Mouse (Mus musculus) left cerebral cortex, adult 2 months (tissue): ENCODE measurements around the gene Gm12169. TPM values are rescaled to one million over a fixed set of nuclear protein-coding genes. Genes with fewer than 3 reads are reported as not detected.

Experiments used
- DNase-seq, 2 experiments: peaks; one replicate each; pipeline ENCODE4 v3.0.0; 2021 to 2022; ENCODE audit warnings: low spot score in 2 of 2, mixed read lengths in 1 of 2; ENCODE audit errors: extremely low spot score in 1 of 2
- H3K27ac ChIP-seq: fragments of 200-600 bp; 2 replicates; pipeline ENCODE4 v1.8.1; 2022
- H3K4me3 ChIP-seq: fragments of 200-600 bp; 2 replicates; pipeline ENCODE4 v1.8.1; 2022
- CTCF ChIP-seq: fragments of 200-600 bp; IDR thresholded peaks from 2 replicates; pipeline ENCODE4 v1.8.1; 2022; ENCODE audit warnings: antibody characterized with exemption, mild to moderate bottlenecking, moderate library complexity
- intact Hi-C: fragments of 180-260 bp; cut with DNase I; formaldehyde crosslinking; loops from one replicate; pipeline ENCODE4 v1.15.1; 2025
- total RNA-seq, 2 experiments: library from RNA; stranded (reverse); gene quantifications; 2 replicates each; pipeline ENCODE4 v1.2.3; 2021

The Gm12169 gene
- total RNA-seq, 2 experiments from 2014 or later: not detected

DNA sequence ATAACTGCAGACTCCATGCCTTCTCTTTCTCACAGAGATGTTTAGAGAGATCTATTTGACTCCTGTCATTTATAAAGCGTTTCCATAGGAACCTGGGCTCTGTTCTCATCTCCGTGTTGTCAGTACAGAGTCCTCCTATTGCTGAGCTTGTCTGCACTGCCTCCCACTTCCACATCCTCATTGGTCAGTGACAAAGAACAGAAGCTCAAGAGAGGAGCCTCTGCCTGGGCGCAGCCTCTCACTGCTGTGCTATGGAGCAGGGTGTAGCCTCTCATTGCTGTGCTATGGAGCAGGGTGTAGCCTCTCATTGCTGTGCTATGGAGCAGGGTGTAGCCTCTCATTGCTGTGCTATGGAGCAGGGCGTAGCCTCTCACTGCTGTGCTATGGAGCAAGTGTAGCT, 25.7 kb downstream of the Gm12169 start:
- Histone ChIP-seq H3K4me3 (no peak overlapping the region), H3K27ac (no peak overlapping the region)
- intact Hi-C loops: no loop called here

GRCm38 (mm10) chr11:46552741-46553140, 28.7 kb downstream of the Gm12169 start:
- peak overlapping the region; percentile 38 for H3K27ac ChIP-seq
- intact Hi-C loops: no loop called here
- DNase-seq: peak in 1 of 2 experiments; percentile 18
- H3K4me3 ChIP-seq: no peak overlapping the region
- no peak for TF ChIP-seq CTCF

More for the DNA sequence above, 25.7 kb downstream of the Gm12169 start:
- no peak for TF ChIP-seq CTCF
- no peak for DNase-seq

DNA sequence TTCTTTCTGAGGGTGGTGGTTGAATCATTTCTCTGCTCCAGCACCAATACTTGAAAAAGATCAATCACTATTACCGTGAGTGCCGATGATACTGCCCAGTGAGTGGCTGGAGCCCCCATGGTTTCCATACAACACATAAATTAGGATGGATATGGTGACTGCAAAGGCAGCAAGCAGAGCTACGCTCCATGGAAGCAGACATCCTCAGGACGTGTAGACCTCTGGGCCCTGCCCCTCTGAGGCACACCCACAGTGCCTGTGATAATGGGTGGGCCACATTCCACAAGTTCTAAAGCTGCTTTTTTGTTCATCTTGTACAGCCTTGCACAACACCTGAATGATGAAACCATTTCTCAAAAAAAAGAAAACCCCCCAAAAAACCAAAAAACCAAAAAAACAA, 37.1 kb downstream of the Gm12169 start:
- intact Hi-C loops: no loop called here

DNA sequence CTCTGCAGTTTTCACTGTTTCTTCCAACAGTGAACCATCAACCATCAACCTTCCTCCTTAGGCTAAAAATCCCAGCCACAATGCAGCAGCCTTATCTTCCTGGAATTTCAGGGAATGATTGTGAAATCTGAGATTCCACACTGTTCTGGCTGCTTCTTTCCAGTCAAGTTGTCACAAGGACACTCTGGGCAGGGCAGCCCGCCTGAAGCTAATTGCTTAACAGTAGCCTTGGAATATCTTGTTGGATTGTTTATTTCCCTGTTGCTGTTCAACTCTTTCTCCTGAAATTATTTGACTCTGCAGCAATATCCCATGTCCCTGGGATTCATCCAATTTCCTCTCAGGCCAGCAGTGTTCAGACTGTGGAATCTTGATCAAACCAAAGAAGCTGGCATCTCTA, 40.7 kb downstream of the Gm12169 start:
- intact Hi-C loops: no loop called here
- Histone ChIP-seq H3K4me3 (no peak overlapping the region), H3K27ac (no peak overlapping the region)
- TF ChIP-seq CTCF: no peak
- DNase-seq: no peak

More for the DNA sequence above, 37.1 kb downstream of the Gm12169 start:
- no peak for TF ChIP-seq CTCF
- no peak overlapping the region for H3K4me3 ChIP-seq
- no peak for DNase-seq
- no peak overlapping the region for H3K27ac ChIP-seq

GRCm38 (mm10) chr11:46565967-46566366, 42.0 kb downstream of the Gm12169 start:
- no peak for DNase-seq
- H3K27ac ChIP-seq: no peak overlapping the region
- no peak overlapping the region for H3K4me3 ChIP-seq
- intact Hi-C loops: no loop called here
- TF ChIP-seq CTCF: no peak

GRCm38 (mm10) chr11:46569107-46569506, 45.1 kb downstream of the Gm12169 start:
- peak; percentile 13; the same call in 1 of the 2 replicates for TF ChIP-seq CTCF

GRCm38 (mm10) chr11:46571327-46571726, 47.3 kb downstream of the Gm12169 start, which contains the start of gene BC053393:
BC053393 (plus strand) TSS chr11:46571536.
- intact Hi-C loops: no loop called here
- Histone ChIP-seq H3K4me3 (no peak within 1 kb of the TSS), H3K27ac (no peak within 1 kb of the TSS)
- no peak for TF ChIP-seq CTCF
- DNase-seq: no peak

More at GRCm38 (mm10) chr11:46569107-46569506, 45.1 kb downstream of the Gm12169 start:
- DNase-seq: no peak
- Histone ChIP-seq H3K4me3 (no peak overlapping the region), H3K27ac (no peak overlapping the region)
- intact Hi-C loops: no loop called here

- no peak for TF ChIP-seq CTCF
- intact Hi-C loops: no loop called here
- DNase-seq: no peak
Observed at GRCm38 (mm10) chr11:46578771-46579281, 54.8 kb downstream of the Gm12169 start.

GRCm38 (mm10) chr11:46580428-46580827, 56.4 kb downstream of the Gm12169 start:
- intact Hi-C loops: no loop called here
- H3K27ac ChIP-seq: no peak overlapping the region
- no peak for TF ChIP-seq CTCF
- H3K4me3 ChIP-seq: no peak overlapping the region
- no peak for DNase-seq

More at GRCm38 (mm10) chr11:46578771-46579281, 54.8 kb downstream of the Gm12169 start:
- no peak overlapping the region for H3K4me3 ChIP-seq
- H3K27ac ChIP-seq: no peak overlapping the region

- TF ChIP-seq CTCF: no peak
- Histone ChIP-seq H3K27ac (no peak overlapping the region), H3K4me3 (no peak overlapping the region)
- DNase-seq: no peak
- intact Hi-C loops: no loop called here
Observed at GRCm38 (mm10) chr11:46582741-46583140, 58.7 kb downstream of the Gm12169 start.

Other genes with a start within 250 kb of the Gm12169 start
- 100 to 1,000 TPM; 606 to 614 TPM for gene Cyfip2, start 211.4 kb upstream of the Gm12169 start, total RNA-seq
- under 1 TPM; 0.16 to 0.23 TPM for gene Itk, start 134.7 kb upstream of the Gm12169 start, total RNA-seq
- gene Fam71b, start 127.7 kb upstream of the Gm12169 start, total RNA-seq: not detected
- 10 to 100 TPM; 32.9 to 34.2 TPM for gene Med7, start 87.3 kb upstream of the Gm12169 start, total RNA-seq
- gene Havcr2, start 69.3 kb upstream of the Gm12169 start, total RNA-seq: 1 to 10 TPM; 2.1 to 2.2 TPM
- gene BC053393, start 47.3 kb downstream of the Gm12169 start, total RNA-seq: not detected
- gene Dppa1, start 105.0 kb downstream of the Gm12169 start, total RNA-seq: under 1 TPM in 1 of 2 experiments, not detected in 1; 0.47 TPM
- gene Timd2, start 182.8 kb downstream of the Gm12169 start, total RNA-seq: not detected
- not detected for gene Havcr1, start 210.9 kb downstream of the Gm12169 start, total RNA-seq